Mouse (Mus musculus): Measurements from ENCODE around the gene Vat1l. TPM values are rescaled to one million over a fixed set of nuclear protein-coding genes. Genes with fewer than 3 reads are reported as not detected.

Gene Vat1l
- 10 to 100 TPM; 13.5 to 25.7 (median 16.8) TPM for total RNA-seq (2022)

DNA sequence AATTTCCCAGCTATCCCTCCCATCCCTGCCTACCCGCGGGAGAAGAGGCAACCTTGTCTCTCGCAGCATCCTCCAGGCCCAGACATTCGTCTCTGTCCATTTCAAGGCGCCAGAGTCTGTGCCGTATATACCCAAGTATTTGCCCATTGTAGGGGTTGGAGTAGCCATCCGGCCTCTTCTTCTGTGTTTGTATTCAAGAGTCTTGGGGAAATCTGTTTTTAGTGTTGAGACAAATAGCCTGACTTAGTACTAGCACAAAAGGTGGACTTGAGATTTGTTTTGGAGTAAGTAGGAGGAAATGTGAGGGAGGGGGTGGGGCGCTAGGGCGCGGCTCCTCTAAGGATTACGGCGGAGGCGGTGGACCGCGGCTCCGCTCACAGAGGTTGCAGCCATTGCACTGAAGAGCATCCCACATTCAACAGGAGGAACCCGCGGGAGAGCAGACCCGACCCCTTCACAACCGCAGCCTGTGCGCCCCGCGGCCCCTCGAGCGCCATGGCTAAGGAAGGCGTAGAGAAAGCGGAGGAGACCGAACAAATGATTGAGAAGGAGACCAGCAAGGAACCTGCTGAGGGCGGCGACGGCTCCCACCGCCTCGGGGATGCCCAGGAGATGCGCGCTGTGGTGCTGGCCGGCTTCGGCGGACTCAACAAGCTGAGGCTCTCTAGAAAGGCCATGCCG is at the start of gene Vat1l:
Gene Vat1l (plus strand): TSS at position 392 of the 681 bp plus-strand sequence.
- no peak for DNase-seq

DNA sequence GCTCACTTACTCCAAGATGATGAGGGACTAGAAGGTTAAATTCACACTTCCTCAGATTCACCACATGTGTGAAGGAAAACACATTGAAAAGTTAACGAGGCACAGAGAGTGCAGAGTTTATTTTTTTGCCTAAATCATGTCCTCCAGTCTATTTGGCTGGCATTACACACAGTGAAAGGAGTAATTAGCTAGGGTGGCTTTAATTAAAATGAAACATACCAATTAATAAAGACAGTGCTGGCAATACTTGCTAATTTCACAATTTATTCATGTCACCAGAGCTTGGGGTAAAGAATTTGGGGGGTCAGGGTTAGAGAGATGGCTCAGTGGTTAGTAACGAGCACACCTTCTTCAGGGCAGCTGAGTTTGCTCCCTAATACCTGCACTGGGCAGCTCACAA is 46.8 kb upstream of the Vat1l start:
- no peak for DNase-seq

DNA sequence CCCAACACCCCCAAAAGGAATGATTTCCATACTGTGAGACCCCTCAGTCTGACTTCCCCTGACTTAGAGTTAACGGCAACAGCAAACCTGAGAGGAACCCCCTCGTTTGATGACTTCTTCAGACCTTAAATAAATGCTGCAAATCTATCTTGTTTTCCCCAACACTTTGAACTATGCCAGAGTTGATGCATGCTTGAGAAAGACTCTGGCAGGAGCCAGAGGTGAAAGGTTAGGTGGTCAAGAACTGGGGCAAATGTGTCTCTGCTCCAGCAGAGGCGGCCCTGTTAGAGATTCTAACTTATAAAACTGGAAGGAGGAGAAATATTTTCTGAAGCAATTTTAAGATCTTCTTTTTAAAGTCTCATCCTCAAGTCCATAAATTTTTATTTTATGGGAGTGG is 45.7 kb upstream of the Vat1l start:
- DNase-seq: no peak

DNA sequence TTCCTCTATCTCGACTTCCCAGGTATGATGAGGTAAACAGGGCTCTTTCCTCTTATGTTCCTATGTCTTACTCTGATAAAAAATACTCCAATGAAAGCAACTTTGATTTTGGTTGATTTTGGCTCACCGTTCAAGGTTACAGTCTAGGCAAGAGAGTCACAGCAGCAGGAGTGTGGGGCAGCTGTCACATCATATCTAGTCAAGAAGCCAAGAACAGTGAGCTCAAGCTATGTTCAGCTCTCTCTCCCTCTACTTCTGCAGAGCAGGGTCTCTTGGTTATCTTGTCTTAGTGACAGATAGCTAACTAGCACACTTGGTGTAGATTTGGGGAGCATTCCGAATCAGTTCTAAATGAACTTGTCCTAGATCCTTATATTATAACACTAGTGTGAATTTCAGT is 41.5 kb upstream of the Vat1l start:
- DNase-seq: no peak

DNA sequence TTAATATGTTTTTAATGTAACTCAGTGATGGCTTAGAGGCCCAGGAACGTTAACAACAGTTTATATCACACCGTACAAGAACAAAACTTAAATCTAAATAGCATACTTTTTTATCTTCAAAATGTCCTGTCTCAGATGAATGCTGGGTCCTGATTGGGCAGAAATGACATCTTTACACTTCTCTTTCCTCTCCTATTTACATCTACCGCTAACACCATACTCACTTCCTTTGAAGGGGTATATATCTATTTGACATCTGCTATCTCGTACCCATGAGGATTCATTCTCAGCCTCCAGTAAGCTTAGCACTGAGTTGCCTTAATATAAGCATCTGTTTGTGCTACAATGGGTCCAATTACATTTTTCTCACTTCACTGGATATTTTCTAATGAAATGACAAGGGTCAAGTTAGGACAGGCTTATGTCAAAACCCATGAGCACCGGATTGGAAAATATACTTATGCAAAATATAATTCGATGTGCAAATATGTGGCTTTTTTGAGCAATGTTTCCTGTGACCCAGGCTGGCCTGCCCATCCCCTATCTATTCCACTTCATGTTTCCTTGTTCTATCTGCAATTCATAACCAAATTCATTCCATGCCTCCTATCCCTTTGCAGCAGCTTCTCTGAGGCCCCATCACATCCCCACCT is 40.8 kb upstream of the Vat1l start:
- DNase-seq: no peak

DNA sequence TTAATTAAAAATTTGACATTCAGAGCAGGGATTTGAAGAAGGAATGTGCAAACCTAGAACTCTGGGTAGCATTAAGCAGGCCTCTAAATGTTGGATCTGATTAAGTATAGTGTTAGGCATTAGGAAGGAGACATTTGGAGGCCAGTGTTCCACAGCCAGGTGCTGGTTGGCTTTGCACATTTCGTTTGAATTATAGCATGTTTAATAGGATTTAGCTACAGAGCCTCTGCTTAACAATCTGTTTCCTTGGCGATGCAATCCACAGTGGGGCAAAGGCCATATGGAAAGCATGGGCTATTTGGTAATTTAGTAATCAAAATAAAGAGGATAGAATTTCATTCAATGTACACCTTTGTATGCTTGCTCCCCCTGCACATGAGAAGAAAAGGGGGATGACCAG is 39.7 kb upstream of the Vat1l start:
- no peak for DNase-seq

DNA sequence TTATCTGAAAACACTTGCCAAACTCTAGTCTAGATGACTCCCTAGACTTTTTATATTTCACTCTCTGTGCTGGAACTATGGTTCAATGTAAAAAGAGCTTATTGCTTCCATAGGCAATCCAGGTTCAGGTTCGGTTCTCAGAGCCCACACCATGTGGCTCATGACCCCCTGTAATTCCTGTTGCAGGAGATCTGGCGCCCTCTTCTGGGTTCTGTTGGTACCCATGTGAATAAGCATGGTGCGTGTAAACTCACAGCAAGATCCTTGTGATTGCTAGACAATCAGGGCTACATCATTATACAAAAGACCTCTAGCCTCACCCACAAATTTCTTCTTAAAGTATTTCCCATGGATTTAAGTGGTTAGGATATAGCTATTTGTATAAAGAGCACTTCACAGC is 28.7 kb upstream of the Vat1l start:
- no peak for DNase-seq

DNA sequence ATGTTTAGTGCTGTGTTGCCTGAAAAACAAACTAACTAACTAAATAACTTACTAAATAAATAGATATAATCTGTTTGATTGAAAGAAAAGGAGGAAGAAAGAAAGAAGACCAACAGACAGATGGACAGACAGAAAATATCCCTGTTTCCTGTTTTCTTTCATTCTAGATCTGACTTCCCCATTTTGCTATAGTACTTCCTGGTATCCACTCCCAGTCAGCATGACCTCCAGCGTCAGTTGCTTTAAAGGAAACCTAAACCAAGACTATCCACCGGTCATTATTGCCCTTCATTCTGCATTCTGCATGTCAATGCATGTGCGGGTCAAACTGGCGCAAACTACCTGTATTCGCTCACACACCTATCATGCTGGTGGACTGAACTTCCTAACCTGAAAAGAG is 12.1 kb upstream of the Vat1l start:
- no peak for DNase-seq

DNA sequence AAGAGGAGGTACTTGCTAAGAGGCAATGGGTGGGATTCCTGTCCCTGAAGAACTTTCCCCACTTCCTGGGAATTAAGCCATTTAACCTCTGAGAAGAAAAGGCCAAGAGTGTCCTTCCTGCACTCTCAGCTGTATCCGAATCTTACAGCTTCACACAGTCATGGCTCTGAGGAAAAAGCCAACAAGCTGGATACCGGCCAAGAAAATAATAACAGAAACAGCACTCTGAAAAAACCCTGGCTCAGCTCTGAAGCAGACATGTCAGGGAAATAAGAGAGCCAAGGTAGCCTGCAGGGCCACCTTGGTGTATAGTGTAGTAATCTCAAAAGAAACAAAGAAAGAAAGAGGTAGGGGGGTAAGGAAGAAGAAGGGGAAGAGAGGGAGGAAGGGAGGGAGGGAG is 6.4 kb upstream of the Vat1l start:
- no peak for DNase-seq

DNA sequence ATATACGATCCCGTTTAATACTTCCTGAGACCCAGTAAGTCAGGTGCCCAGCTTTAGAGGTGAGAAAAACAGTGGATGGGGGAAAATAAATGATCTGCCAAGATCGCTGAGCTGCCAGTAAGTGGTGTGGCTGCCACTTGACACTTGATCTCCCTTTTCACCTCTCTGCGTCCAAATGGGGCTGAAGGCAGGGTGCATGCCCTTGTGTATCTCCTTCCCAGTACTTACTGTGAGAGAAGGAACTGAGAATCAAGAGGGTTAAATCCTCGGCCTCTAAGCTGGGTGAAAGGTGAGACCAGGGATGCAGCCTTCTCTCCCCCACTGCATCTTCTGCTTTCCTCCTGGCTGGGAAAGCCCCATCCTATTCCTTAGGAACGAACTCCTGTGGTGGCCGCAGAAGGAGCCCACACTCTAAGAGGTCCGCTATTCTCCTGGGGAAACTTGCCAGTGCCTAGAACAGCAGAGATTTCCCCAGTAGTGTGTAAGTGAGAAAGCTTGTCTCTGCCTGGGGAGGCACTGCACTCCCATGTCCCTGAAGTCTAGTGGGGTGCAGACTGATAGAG is 1.1 kb downstream of the Vat1l start:
- DNase-seq: no peak

DNA sequence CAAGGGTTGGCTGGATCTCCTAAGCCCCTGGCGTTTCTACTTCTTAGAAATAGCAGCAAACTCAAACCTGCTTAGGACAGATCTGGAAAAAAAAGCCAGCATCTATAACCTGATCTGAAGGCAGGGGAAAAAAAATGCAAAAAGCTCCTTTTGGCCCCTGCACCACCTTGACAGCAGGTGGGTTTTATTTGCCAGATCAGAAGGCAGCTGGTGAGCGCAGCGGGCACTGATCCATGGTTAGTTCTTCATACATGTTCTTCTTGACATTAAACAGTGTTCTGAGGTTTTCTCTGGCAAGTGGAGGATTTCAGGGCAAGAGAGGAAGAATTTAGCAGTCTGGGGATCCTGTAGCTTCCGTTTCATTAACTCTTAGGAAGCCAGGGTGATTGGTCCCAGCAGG is 1.6 kb downstream of the Vat1l start:
- DNase-seq: no peak

DNA sequence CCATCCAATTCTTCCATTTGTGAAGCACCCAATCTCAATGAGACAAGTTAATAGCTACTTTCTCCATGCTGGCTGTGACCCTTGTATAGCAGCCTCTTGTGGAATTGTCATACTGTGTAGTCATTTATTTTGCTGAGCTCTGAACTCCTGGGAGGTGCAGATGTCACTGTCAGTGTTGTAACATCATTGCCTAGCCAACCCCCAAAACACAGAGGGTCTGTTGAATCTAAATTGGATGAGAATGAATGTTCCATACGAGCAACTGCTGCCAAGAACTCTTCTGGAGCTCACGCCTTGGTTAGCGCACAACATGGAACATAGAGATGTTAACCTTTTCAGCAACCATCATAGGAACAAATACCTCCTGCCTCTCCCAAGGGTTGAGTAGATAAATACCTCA is 15.4 kb downstream of the Vat1l start:
- DNase-seq: no peak

DNA sequence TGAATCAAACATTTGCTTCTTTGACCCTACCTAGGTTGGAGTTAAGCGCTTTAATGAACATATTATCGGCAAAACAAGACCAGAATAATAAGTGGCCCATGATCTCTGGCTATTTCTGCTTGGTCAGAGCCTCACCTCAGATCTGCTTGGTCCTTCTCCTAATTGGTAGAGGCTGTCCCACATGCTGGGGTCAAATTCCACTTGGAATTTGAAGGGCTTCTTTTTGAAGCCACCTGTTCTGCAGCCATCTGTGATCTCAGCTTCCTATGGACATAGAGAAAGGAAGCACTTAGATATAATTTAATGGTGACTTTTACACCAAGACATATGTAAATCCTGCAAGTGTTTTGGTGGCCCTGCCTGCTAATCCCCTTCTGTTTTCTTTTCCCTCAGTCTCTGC is 16.6 kb downstream of the Vat1l start:
- no peak for DNase-seq

DNA sequence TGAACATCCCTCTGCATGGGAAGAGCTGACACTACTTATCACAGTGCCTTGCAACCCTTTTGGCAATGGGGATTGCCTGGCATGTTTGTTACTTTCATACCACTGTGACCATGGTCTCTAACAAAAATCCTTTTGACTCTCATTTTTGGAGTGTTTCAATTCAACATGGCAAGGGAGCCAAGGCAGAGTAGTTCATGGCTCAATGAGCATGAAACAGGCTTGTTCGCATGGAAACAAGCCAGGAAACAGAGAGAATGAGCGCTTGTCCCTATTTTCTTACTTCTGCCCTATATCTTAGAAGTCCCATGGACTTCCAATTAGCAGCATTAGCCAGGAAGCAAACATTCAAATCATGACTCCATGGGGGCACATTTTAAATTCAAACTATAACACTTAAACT is 18.6 kb downstream of the Vat1l start:
- DNase-seq: no peak

DNA sequence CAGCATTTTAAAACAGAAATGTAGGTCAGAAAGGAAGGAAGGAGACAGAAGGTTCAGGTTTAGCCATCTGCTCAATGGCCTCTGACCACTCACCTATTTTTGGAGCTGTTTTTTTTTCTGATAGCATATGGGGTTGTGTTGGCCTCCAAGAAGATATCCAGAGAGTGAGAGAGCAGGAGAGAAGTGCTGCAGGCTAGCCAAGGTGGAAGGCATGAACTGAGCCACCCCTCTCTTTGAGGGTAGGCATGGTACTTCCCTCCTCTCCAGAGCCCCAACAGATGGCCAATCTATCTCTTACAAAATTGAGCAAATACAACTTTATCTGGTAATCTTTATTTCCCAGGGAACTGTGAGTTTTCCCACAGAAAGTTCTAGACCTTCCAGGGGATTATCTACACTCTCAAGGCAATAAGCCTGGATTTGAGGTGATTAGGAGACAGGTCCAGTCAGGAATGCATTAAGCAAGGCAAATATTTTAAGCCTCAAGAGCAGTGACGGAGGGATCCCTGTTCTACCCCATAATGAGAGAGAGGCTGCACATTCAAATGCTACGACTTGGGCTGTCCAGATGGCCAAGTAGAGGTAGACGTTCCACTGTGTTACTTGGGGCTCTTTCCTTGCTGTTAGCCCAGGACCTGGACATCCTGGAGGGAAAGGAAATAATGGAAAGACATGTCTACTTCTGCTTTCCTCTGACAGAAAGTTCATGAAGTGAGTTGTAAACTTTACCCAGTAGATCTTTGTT is 46.1 kb downstream of the Vat1l start:
- no peak for DNase-seq

DNA sequence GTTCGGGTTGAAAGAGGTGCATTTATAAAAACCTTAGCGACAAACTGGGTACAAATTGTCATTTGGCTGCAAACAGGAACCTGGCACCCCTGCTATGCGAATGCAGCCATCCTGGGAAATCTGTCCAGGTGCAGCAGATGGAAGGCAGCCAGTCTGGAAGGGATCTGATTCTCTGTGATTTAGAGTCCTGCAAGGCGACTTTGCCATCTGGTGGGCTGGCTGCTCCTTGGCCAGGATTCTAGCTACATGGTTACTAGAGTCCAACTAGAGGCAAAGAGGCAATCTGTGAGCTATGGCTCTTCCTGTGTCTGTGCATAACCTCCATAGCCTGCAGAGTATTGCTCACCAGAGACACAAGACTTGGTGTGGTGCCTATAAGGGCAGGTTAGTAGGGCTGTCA is 53.3 kb downstream of the Vat1l start:
- no peak for DNase-seq

DNA sequence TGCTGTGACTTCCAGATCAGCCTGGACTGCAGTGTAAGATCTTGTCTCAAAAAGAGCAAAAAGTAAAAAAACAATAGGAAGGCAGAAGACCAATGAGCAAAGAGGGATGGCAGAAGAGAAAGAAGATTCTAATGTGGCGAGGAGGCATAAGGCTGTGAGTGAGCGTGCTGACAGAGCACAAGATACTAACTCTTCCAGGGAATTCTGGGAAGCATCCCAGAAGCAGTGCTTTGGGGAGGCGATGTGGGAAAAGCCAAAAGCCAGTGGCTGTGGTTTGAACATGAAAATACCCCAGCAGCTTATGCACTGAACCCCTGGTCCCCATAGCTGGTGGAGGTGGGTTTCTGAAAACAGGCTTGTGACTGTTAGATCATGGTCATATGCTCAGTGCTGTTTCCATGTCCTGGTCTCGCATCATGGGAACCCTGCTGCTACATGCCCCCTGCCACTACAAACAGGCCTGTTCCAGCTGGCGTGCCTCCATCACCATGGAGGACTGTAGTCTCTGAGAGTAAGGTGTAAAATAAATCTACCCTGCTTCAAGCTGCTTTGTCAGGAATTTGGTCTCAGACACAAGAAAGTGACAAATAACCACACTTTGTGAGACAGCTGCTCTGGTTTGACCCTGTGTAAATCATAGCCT is 54.4 kb downstream of the Vat1l start:
- DNase-seq: no peak

DNA sequence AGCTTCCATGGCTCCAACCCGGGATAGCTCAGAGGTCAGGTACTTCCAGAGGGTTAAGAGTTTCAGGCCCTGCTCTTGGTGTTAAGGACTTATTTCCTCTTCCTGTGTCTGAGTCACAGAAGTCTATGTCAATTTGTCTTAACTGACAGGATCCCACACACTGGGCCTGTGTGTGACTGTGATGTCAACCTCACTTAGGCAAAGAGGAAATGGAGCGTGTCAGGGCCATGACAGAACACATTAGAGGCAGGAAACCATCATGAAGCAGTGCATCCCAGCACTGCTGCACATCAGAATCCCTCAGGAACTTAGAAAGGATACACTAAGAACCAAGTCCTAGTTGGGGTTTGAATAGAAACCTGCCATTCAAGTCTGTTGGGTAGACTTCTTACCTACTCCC is 56.9 kb downstream of the Vat1l start:
- DNase-seq: no peak

DNA sequence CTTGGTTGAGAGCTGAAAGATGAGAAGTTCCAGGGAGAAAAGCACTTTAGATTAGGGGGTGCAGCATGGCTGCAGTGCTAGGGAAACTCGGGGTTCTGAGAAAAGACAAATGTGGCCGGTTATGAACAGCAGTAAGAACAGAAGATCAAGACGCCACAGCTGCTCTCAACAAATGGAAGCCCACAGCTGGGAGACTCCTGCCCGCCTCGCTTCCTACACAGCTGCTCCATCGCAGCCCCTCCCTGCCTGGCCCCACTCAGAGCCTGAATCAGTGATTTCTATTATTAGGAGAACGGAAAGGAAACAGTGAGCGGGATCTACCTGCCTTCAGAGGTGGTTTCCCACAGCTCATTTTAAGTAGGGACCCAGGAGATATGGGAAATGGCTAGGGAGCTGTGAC is 69.1 kb downstream of the Vat1l start:
- no peak for DNase-seq

DNA sequence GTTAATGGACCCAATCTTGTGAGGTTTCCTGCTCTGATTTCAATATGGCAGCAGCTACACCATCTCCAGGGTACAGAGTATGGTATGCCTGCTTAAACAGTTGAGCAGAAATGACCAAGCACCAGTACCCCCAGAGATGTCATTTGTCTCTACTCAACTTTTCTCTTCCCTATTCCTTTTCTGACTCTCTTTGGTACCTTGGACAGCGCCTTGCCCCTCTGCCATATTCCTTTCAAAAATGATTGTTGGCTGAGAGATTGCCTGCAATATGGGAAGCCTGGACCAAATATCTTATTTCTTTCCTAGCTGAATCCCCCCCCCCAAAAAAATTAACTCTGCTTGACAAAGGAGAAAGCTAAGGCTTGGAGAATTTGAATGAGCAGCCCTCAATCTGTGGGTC is 75.7 kb downstream of the Vat1l start:
- DNase-seq: no peak

DNA sequence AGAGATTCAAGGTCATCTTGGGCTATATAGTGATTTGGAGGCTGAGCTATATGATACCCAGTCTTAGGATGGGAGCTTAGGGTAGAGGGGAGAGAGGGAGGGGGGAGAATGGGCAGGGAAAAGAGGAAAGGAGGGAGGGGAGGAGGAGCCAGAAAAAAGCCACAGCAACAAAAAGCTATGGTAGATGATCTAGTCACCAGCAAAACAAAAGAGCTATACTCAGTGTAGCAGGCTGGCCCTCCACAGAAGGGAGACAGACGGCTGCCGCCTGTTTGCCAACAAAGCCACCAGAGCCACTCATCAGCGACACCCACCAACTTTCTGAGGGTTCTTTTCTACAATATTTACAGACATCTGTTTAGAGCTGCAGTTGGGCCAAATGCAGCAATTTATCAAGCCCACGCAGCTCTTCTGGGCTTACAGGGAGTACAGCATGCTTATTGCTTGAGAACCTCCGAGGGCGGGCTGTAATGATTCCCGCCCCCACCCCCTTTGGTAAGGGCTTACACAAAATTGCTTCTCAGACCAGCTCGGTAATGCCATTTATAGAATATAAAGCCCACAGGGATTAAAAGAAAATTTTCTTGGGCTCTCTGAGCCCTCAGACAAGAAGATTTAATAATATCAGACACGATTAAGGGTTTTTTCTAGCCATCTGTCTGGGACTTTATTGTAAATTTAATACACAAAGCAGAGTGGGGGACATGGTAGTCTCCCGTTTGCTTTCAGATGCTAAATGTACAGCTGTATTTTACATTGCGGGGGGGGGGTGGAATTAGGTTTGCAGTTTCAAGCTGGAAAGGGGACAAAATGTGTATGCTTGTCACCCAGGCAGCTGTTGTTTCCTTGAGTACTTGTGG is 89.7 kb downstream of the Vat1l start:
- no peak for DNase-seq

DNA sequence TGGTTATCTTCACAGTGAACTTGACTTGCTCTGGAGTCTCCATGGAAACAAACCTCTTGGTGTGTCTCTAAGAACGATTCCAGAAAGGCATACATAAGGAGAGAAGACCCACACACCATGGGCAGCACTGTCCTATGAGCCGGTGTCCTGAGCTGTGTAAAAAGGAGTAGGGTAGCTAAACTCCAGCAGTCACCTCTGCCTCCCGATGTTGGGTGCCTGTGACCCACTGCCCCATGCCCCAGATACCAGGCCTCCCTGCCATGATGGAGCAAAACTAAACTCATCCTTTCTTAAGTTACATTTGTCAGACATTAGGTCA is 90.3 kb downstream of the Vat1l start:
- DNase-seq: no peak
